Mouse (Mus musculus) limb, embryonic 14.5 days (tissue): ENCODE results near the gene Emcn. TPM values are rescaled to one million over a fixed set of nuclear protein-coding genes. Genes with fewer than 3 reads are reported as not detected.

ENCODE experiments used
- ATAC-seq: fragments of 200-750 bp; cut with Nextera tagmentation; 2 replicates; pipeline ENCODE4 v1.8.0; 2017; ENCODE audit warnings: low read depth, moderate number of reproducible peaks, moderate TSS enrichment; ENCODE audit not compliant: low FRiP score
- DNase-seq: peaks from one replicate; pipeline ENCODE4 v3.0.0-alpha.2; 2015; ENCODE audit warnings: low spot score
- H3K27ac ChIP-seq: fragments of 300-500 bp; sonication (generic); replicated peaks from 2 replicates; pipeline ENCODE4 v1.5.1; 2014; ENCODE audit warnings: low read depth, mild to moderate bottlenecking, low read length, moderate library complexity, mixed read lengths
- H3K27me3 ChIP-seq: fragments of 300-500 bp; sonication (generic); 2 replicates; pipeline ENCODE4 v1.6.1; 2014; ENCODE audit warnings: low read length, mixed read lengths; ENCODE audit not compliant: control insufficient read depth, insufficient read depth
- H3K36me3 ChIP-seq: fragments of 300-500 bp; sonication (generic); 2 replicates; pipeline ENCODE4 v1.6.1; 2014; ENCODE audit warnings: mild to moderate bottlenecking, low read length, moderate library complexity, mixed read lengths; ENCODE audit not compliant: control insufficient read depth, insufficient read depth
- H3K4me1 ChIP-seq: fragments of 300-500 bp; sonication (generic); 2 replicates; pipeline ENCODE4 v1.6.1; 2014; ENCODE audit warnings: antibody characterized with exemption, low read length, mixed read lengths; ENCODE audit not compliant: control insufficient read depth, insufficient read depth
- H3K4me2 ChIP-seq: fragments of 300-500 bp; sonication (generic); replicated peaks from 2 replicates; pipeline ENCODE4 v1.6.1; 2014; ENCODE audit warnings: low read depth, mild to moderate bottlenecking, low read length, moderate library complexity; ENCODE audit not compliant: severe bottlenecking
- H3K4me3 ChIP-seq: fragments of 300-500 bp; sonication (generic); replicated peaks from 2 replicates; pipeline ENCODE4 v1.5.1; 2014; ENCODE audit warnings: low read length
- H3K9ac ChIP-seq: fragments of 300-500 bp; sonication (generic); 2 replicates; pipeline ENCODE4 v1.6.1; 2014; ENCODE audit warnings: mild to moderate bottlenecking, low read depth, low read length, moderate library complexity; ENCODE audit not compliant: severe bottlenecking
- H3K9me3 ChIP-seq: fragments of 300-500 bp; sonication (generic); 2 replicates; pipeline ENCODE4 v1.6.1; 2016; ENCODE audit warnings: low read length; ENCODE audit not compliant: control insufficient read depth
- POLR2A ChIP-seq: fragments of 200-500 bp; IDR thresholded peaks from 2 replicates; pipeline ENCODE4 v1.8.0; 2012; ENCODE audit warnings: inconsistent platforms, mild to moderate bottlenecking, moderate library complexity, borderline replicate concordance; ENCODE audit not compliant: insufficient read depth, insufficient read length; ENCODE audit errors: extremely low read depth
- WGBS: fragments of 180-500 bp; shearing (Covaris S2); extraction: QIAGEN DNeasy Blood & Tissue Kit; methylation state at CpG from one replicate; pipeline ENCODE4 v1.1.7; 2014; 5-methylcytosine and 5-hydroxymethylcytosine counted together
- polyA plus RNA-seq, 2 experiments: library from polyadenylated mRNA; depleted of rRNA in 1 of 2; stranded (reverse) in 1 of 2; unstranded in 1 of 2; fragments of >200 nt; fragmentation: Nextera tagmentation in 1 of 2; extraction: Ambion mirVana in 1 of 2; gene quantifications; 2 replicates each; pipeline versions ENCODE4 v1.2.1 to v1.2.3; 2012 to 2014

The Emcn gene
- polyA plus RNA-seq, 2 experiments: 41.1 to 41.7 TPM

DNA sequence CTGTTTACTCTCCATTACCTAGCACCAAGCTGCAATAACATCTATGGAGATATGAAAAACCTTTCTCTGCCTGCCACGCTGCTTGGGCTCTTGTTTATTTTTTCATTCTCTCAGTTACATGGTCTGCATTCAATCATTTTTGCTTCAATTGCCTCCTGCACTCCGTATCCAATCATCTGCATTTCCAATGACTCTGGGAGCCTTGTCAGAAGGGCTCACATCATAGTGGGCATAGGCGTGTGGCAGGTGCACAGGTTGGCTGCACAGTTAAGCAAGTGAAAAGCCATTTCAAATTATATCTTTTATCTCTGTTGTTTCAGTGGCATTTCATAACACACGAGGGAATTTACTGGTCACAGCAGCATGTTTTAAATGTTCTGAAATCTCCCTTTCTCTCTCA, 125.1 kb downstream of the Emcn start:
- no peak overlapping the region for H3K4me3 ChIP-seq
- WGBS: 77% methylated on average over 4 of the region's 4 CpGs
- no peaks in the 10 kb centered on the region for H3K27me3 ChIP-seq
- ATAC-seq (no peak), DNase-seq (no peak)
- no peak overlapping the region for H3K4me2 ChIP-seq
- H3K36me3 ChIP-seq: no peaks in the 10 kb centered on the region
- H3K27ac ChIP-seq: no peak overlapping the region
- H3K9ac ChIP-seq: no peak overlapping the region
- H3K4me1 ChIP-seq: no peaks in the 10 kb centered on the region
- no peaks in the 10 kb centered on the region for H3K9me3 ChIP-seq
- TF ChIP-seq POLR2A: no peak

DNA sequence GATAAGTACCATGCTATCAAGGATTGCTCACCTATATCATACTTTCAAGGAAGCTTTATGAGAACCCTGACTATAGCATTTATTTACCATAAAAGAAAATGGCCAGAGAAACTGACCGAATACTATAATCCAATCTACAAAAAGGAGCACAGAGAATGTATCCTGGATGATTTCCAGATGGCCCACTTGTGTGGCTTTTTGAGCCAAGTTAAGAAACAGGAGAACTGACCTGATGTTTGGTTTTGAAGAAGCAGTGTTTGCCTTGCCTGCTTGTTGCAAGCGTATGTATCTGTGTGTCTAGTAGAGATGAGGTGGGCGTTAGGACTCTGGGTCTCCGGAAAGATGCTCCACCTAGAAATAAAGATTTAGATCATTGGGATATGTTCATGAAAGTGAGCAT, 125.9 kb downstream of the Emcn start:
- H3K9me3 ChIP-seq: no peaks in the 10 kb centered on the region
- no peak for ATAC-seq
- H3K4me1 ChIP-seq: no peaks in the 10 kb centered on the region
- no peak overlapping the region for H3K9ac ChIP-seq
- no peaks in the 10 kb centered on the region for H3K36me3 ChIP-seq
- no peaks in the 10 kb centered on the region for H3K27me3 ChIP-seq
- H3K27ac ChIP-seq: no peak overlapping the region
- WGBS: 81% methylated on average over 4 of the region's 4 CpGs
- TF ChIP-seq POLR2A: no peak
- no peak overlapping the region for H3K4me2 ChIP-seq
- no peak for DNase-seq
- H3K4me3 ChIP-seq: no peak overlapping the region

DNA sequence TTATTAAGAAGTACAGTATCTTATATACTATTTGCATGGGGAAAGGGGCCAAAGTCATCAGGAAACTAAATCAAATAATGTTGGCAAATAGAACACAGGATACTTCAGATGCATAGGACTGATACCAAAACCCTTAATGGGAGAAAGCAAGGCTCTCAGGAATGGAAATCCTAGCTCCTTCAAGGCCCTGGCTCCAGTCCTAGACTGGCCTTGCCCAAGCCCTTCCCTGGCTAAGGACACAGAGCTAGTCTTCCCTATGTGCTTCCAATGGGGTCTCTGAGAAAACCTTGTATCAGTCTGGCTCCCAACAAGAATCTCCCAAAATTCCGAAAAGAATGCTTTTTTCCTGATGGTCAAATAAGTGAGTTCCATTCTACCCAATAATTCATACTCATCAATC, 126.5 kb downstream of the Emcn start:
- DNase-seq: no peak
- Histone ChIP-seq H3K4me2 (no peak overlapping the region), H3K9ac (no peak overlapping the region), H3K27me3 (no peaks in the 10 kb centered on the region), H3K9me3 (no peaks in the 10 kb centered on the region), H3K36me3 (no peaks in the 10 kb centered on the region), H3K4me1 (no peaks in the 10 kb centered on the region), H3K4me3 (no peak overlapping the region), H3K27ac (no peak overlapping the region)
- ATAC-seq: no peak
- 96% methylated on average over 1 of the region's 1 CpGs for WGBS
- TF ChIP-seq POLR2A: no peak

DNA sequence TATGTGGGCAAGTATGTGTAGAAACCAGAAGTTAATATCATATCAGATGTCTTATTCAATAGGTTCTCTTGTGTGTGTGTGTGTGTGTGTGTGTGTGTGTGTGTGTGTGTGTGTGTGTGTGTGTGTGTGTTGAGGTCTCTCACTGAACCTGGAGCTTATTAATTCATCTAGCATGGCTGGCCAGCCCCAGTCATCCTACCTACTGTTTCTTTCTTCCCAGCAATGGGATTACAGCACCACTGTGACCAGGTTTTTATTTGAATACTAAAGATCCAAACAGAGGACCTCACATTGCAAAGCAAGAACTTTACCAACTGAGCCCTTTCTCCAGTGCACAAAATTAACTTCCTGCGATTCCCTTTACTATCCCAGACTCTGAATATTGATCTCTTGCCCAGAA, 131.3 kb downstream of the Emcn start:
- no peak for TF ChIP-seq POLR2A
- Histone ChIP-seq H3K27me3 (no peaks in the 10 kb centered on the region), H3K27ac (no peak overlapping the region), H3K4me1 (no peaks in the 10 kb centered on the region), H3K9ac (no peak overlapping the region), H3K4me2 (no peak overlapping the region), H3K4me3 (no peak overlapping the region), H3K36me3 (no peaks in the 10 kb centered on the region), H3K9me3 (no peaks in the 10 kb centered on the region)
- ATAC-seq (no peak), DNase-seq (no peak)
- WGBS: 93% methylated on average over 1 of the region's 1 CpGs

DNA sequence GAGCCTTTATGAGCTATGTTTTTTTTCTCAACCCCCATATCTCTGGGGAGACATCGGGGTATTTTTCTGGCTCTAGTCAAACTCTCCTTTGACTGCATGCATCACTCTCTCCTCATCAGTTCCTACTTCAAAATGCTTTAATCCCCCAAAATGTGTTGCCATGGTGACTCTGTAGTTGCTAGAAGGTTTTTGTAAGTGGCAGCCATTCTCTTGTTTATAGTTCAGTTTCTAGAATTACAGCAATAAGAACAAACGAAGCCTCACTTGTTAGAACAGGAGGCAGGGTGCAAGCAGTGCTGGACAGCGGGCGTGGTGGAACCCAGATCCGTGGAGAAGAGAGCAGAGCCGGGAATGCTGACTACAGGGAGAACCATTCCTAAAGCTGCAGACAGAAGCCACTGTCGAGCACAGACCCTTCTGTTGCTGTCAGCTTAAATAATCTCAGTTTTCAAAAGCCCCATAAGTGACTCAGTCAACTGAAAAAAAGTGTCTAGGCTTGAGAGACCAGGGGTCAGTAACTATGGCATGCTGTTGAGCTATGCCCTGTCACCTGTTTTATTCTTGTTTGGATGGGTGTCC, 139.0 kb downstream of the Emcn start:
- H3K36me3 ChIP-seq: no peaks in the 10 kb centered on the region
- peak; percentile 13 for DNase-seq
- H3K27ac ChIP-seq: no peak overlapping the region
- no peak overlapping the region for H3K4me2 ChIP-seq
- TF ChIP-seq POLR2A: no peak
- no peaks in the 10 kb centered on the region for H3K27me3 ChIP-seq
- H3K9ac ChIP-seq: no peak overlapping the region
- no peak for ATAC-seq
- H3K4me3 ChIP-seq: no peak overlapping the region
- H3K9me3 ChIP-seq: no peaks in the 10 kb centered on the region
- peaks cover 3% of the 10 kb centered on the region; the same call in 1 of the 2 replicates for H3K4me1 ChIP-seq
- WGBS: 59% methylated on average over 7 of the region's 7 CpGs

DNA sequence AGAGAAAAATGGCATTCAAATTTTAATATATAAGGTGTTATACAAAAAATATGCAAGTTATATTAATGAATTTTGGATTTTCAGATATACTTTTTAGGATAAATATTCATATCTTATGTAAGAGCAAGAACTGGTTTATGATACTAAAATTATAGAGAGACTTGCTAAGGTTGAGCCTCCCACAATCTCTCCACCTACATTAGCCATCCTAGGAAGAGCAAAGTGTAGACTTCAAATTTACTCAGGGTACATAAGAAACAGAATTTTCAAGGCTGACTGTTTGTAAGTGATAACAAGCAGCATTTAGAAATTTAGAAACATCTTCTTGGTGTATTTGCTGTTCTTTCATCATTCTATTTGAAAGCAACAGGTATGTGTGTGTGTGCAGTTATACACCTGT, 140.3 kb downstream of the Emcn start:
- no peak for DNase-seq
- H3K4me1 ChIP-seq: peaks cover 3% of the 10 kb centered on the region; the same call in 1 of the 2 replicates
- ATAC-seq: no peak
- H3K9me3 ChIP-seq: no peaks in the 10 kb centered on the region
- no peaks in the 10 kb centered on the region for H3K27me3 ChIP-seq
- no peak overlapping the region for H3K4me3 ChIP-seq
- H3K4me2 ChIP-seq: no peak overlapping the region
- H3K27ac ChIP-seq: no peak overlapping the region
- TF ChIP-seq POLR2A: no peak
- H3K36me3 ChIP-seq: no peaks in the 10 kb centered on the region
- no peak overlapping the region for H3K9ac ChIP-seq
